Mouse (Mus musculus): ENCODE data around the gene Tbc1d10c. TPM values are rescaled to one million over a fixed set of nuclear protein-coding genes. Genes with fewer than 3 reads are reported as not detected.

Gene Tbc1d10c
- polyA plus RNA-seq (2012; rRNA removed) = 2.3 and 9.1 TPM in 2 replicates

GRCm38 (mm10) chr19:4190831-4191334 is at the start of gene Tbc1d10c:
Tbc1d10c (minus strand) TSS chr19:4191284.
- H3K27me3 ChIP-seq (replicated peaks; ENCODE audit: control insufficient read depth, insufficient read depth, low read length) = no peaks in the 10 kb centered on the region
- DNase-seq = no peak
- peak within 1 kb of the TSS; percentile 93 for H3K27ac ChIP-seq (ENCODE audit: insufficient read depth, low read depth, low read length)
- H3K4me1 ChIP-seq (ENCODE audit: control insufficient read depth, insufficient read depth, low read length) = peaks cover 11% of the 10 kb centered on the region; the same call in 1 of the 2 replicates
- TF ChIP-seq CTCF (conservative IDR thresholded peaks at IDR 0.05; ENCODE audit: insufficient read depth, insufficient read length, low read depth, low read length) (no peak), POLR2A (IDR thresholded peaks at IDR 0.05; ENCODE audit: low read depth, low read length) (no peak)
- H3K36me3 ChIP-seq (ENCODE audit: control insufficient read depth, insufficient read depth, low read length) = peaks cover 2% of the 10 kb centered on the region; the same call in 1 of the 2 replicates
- WGBS = 41% methylated on average over 4 of the region's 4 CpGs
- peak within 1 kb of the TSS; percentile 99 for H3K4me3 ChIP-seq (ENCODE audit: insufficient read depth, low read depth, low read length)

- no peak overlapping the region for H3K27ac ChIP-seq (ENCODE audit: insufficient read depth, low read depth, low read length)
- no peak overlapping the region for H3K4me3 ChIP-seq (ENCODE audit: insufficient read depth, low read depth, low read length)
- H3K4me1 ChIP-seq (ENCODE audit: control insufficient read depth, insufficient read depth, low read length) = no peaks in the 10 kb centered on the region
- no peaks in the 10 kb centered on the region for H3K27me3 ChIP-seq (replicated peaks; ENCODE audit: control insufficient read depth, insufficient read depth, low read length)
- WGBS = 55% methylated on average over 8 of the region's 8 CpGs
- H3K36me3 ChIP-seq (ENCODE audit: control insufficient read depth, insufficient read depth, low read length) = no peaks in the 10 kb centered on the region
- TF ChIP-seq POLR2A (IDR thresholded peaks at IDR 0.05; ENCODE audit: low read depth, low read length) = no peak
- TF ChIP-seq CTCF (conservative IDR thresholded peaks at IDR 0.05; ENCODE audit: insufficient read depth, insufficient read length, low read depth, low read length) = no peak
- no peak for DNase-seq
Measured at GRCm38 (mm10) chr19:4240247-4240668, 49.2 kb upstream of the Tbc1d10c start.

- WGBS = 71% methylated on average over 4 of the region's 4 CpGs
Measured at GRCm38 (mm10) chr19:4234548-4234947, 43.5 kb upstream of the Tbc1d10c start.

GRCm38 (mm10) chr19:4232651-4233050 is 41.6 kb upstream of the Tbc1d10c start:
- 83% methylated on average over 7 of the region's 7 CpGs for WGBS
- no peak overlapping the region for H3K4me3 ChIP-seq (ENCODE audit: insufficient read depth, low read depth, low read length)
- no peak for DNase-seq

More at GRCm38 (mm10) chr19:4234548-4234947, 43.5 kb upstream of the Tbc1d10c start:
- H3K4me1 ChIP-seq (ENCODE audit: control insufficient read depth, insufficient read depth, low read length) = peaks cover 11% of the 10 kb centered on the region
- DNase-seq = no peak
- H3K36me3 ChIP-seq (ENCODE audit: control insufficient read depth, insufficient read depth, low read length) = no peaks in the 10 kb centered on the region
- H3K27me3 ChIP-seq (replicated peaks; ENCODE audit: control insufficient read depth, insufficient read depth, low read length) = no peaks in the 10 kb centered on the region
- no peak overlapping the region for H3K27ac ChIP-seq (ENCODE audit: insufficient read depth, low read depth, low read length)
- no peak overlapping the region for H3K4me3 ChIP-seq (ENCODE audit: insufficient read depth, low read depth, low read length)
- TF ChIP-seq CTCF (conservative IDR thresholded peaks at IDR 0.05; ENCODE audit: insufficient read depth, insufficient read length, low read depth, low read length) (no peak), POLR2A (IDR thresholded peaks at IDR 0.05; ENCODE audit: low read depth, low read length) (no peak)

GRCm38 (mm10) chr19:4232186-4232572 is 41.1 kb upstream of the Tbc1d10c start:
- no peaks in the 10 kb centered on the region for H3K36me3 ChIP-seq (ENCODE audit: control insufficient read depth, insufficient read depth, low read length)
- DNase-seq = no peak
- no peak for TF ChIP-seq POLR2A (IDR thresholded peaks at IDR 0.05; ENCODE audit: low read depth, low read length)
- TF ChIP-seq CTCF (conservative IDR thresholded peaks at IDR 0.05; ENCODE audit: insufficient read depth, insufficient read length, low read depth, low read length) = no peak
- no peaks in the 10 kb centered on the region for H3K27me3 ChIP-seq (replicated peaks; ENCODE audit: control insufficient read depth, insufficient read depth, low read length)
- H3K4me1 ChIP-seq (ENCODE audit: control insufficient read depth, insufficient read depth, low read length) = peaks cover 11% of the 10 kb centered on the region
- H3K27ac ChIP-seq (ENCODE audit: insufficient read depth, low read depth, low read length) = peak overlapping the region; percentile 97
- peak overlapping the region; percentile 84 for H3K4me3 ChIP-seq (ENCODE audit: insufficient read depth, low read depth, low read length)
- 9% methylated on average over 2 of the region's 2 CpGs for WGBS

More at GRCm38 (mm10) chr19:4232651-4233050, 41.6 kb upstream of the Tbc1d10c start:
- Histone ChIP-seq H3K27ac (ENCODE audit: insufficient read depth, low read depth, low read length) (no peak overlapping the region), H3K27me3 (replicated peaks; ENCODE audit: control insufficient read depth, insufficient read depth, low read length) (no peaks in the 10 kb centered on the region), H3K4me1 (ENCODE audit: control insufficient read depth, insufficient read depth, low read length) (peaks cover 11% of the 10 kb centered on the region), H3K36me3 (ENCODE audit: control insufficient read depth, insufficient read depth, low read length) (no peaks in the 10 kb centered on the region)
- no peak for TF ChIP-seq CTCF (conservative IDR thresholded peaks at IDR 0.05; ENCODE audit: insufficient read depth, insufficient read length, low read depth, low read length)
- TF ChIP-seq POLR2A (IDR thresholded peaks at IDR 0.05; ENCODE audit: low read depth, low read length) = no peak

GRCm38 (mm10) chr19:4231253-4232185 is 40.4 kb upstream of the Tbc1d10c start, which contains the start of gene Pold4:
Pold4 (plus strand) TSS chr19:4231899.
- DNase-seq = peak; percentile 99
- peak within 1 kb of the TSS; percentile 97 for H3K27ac ChIP-seq (ENCODE audit: insufficient read depth, low read depth, low read length)
- 7% methylated on average over 26 of the region's 26 CpGs for WGBS
- TF ChIP-seq CTCF (conservative IDR thresholded peaks at IDR 0.05; ENCODE audit: insufficient read depth, insufficient read length, low read depth, low read length) (no peak), POLR2A (IDR thresholded peaks at IDR 0.05; ENCODE audit: low read depth, low read length) (peak; percentile 19)
- peak within 1 kb of the TSS; percentile 84 for H3K4me3 ChIP-seq (ENCODE audit: insufficient read depth, low read depth, low read length)
- no peaks in the 10 kb centered on the region for H3K27me3 ChIP-seq (replicated peaks; ENCODE audit: control insufficient read depth, insufficient read depth, low read length)
- no peaks in the 10 kb centered on the region for H3K36me3 ChIP-seq (ENCODE audit: control insufficient read depth, insufficient read depth, low read length)
- peaks cover 11% of the 10 kb centered on the region for H3K4me1 ChIP-seq (ENCODE audit: control insufficient read depth, insufficient read depth, low read length)

GRCm38 (mm10) chr19:4230415-4230814 is 39.3 kb upstream of the Tbc1d10c start:
- H3K4me1 ChIP-seq (ENCODE audit: control insufficient read depth, insufficient read depth, low read length) = peaks cover 11% of the 10 kb centered on the region

More at GRCm38 (mm10) chr19:4230415-4230814, 39.3 kb upstream of the Tbc1d10c start:
- no peaks in the 10 kb centered on the region for H3K36me3 ChIP-seq (ENCODE audit: control insufficient read depth, insufficient read depth, low read length)
- TF ChIP-seq POLR2A (IDR thresholded peaks at IDR 0.05; ENCODE audit: low read depth, low read length) = no peak
- TF ChIP-seq CTCF (conservative IDR thresholded peaks at IDR 0.05; ENCODE audit: insufficient read depth, insufficient read length, low read depth, low read length) = no peak
- H3K27me3 ChIP-seq (replicated peaks; ENCODE audit: control insufficient read depth, insufficient read depth, low read length) = no peaks in the 10 kb centered on the region
- H3K4me3 ChIP-seq (ENCODE audit: insufficient read depth, low read depth, low read length) = no peak overlapping the region
- WGBS = 36% methylated on average over 8 of the region's 8 CpGs
- peak overlapping the region; percentile 43; the same call in 1 of the 2 replicates for H3K27ac ChIP-seq (ENCODE audit: insufficient read depth, low read depth, low read length)
- DNase-seq = peak; percentile 43

Data from kidney, adult 2 months (tissue).